Mouse (Mus musculus) thymus, postnatal 14 days (tissue): ENCODE measurements around the gene Hist1h4j.
A peak's percentile ranks its signal among the peaks of the same experiment; 100 is the strongest.

ENCODE experiments used
- DNase-seq: peaks from one replicate; pipeline ENCODE4 v3.0.0; 2021

Hist1h4j gene

GRCm38 (mm10) chr13:21782361-21783254, 47.7 kb downstream of the Hist1h4j start:
- peak; percentile 40 for DNase-seq

- peak; percentile 71 for DNase-seq
These were observed 48.4 kb downstream of the Hist1h4j start, which contains the start of gene Hist1h3i for GRCm38 (mm10) chr13:21783255-21783617. Gene Hist1h3i, minus strand, starts transcription at chr13:21783370.

- peak; percentile 52 for DNase-seq
These were observed 48.9 kb downstream of the Hist1h4j start for GRCm38 (mm10) chr13:21783734-21784161.

GRCm38 (mm10) chr13:21784311-21784710, 49.4 kb downstream of the Hist1h4j start:
- no peak for DNase-seq
